Mouse (Mus musculus) G1E (cell line): ENCODE results near the gene Sult2b1.
A peak's percentile ranks its signal among the peaks of the same experiment; 100 is the strongest.

Experiments used
- CTCF ChIP-seq: IDR thresholded peaks from 2 replicates; pipeline ENCODE4 v1.5.1; 2012; ENCODE audit warnings: low read depth, low read length, inconsistent platforms, mixed read lengths
- GATA1 ChIP-seq: IDR thresholded peaks from 2 replicates; pipeline ENCODE4 v1.6.1; 2012; ENCODE audit warnings: borderline replicate concordance, low read length, inconsistent platforms, mixed read lengths
- POLR2AphosphoS5 ChIP-seq: IDR thresholded peaks from 2 replicates; pipeline ENCODE4 v1.6.1; 2012; ENCODE audit warnings: low read depth, low read length, inconsistent platforms; ENCODE audit not compliant: insufficient replicate concordance
- TAL1 ChIP-seq: conservative IDR thresholded peaks from 2 replicates; pipeline ENCODE4 v1.6.1; 2012; ENCODE audit warnings: low read depth, low read length, inconsistent platforms, mixed read lengths

DNA sequence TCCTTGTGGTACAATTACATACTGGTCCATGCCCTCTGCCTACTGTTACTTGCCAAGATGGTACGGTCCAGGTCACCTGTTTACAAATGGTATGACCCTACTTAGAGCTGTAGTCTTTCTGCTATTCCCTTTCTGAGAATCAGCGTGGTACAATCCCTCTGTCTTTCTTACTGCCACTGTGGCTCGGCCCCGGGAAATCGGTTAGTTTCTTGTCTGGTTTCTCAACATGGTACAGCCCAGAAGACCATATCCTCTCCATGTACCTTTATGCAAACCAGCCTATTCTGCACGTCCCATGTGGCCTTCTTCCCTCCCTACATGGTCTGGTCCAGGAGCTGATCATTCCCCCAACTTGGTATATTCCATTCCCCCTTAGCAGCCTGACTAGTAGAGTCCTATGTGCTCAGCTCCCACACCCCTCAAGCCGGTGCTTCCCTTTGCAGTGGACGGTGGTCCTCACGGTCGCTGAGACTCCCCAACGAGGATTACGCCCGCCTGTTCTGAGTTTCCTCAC lies 80.4 kb downstream of the Sult2b1 start:
- TF ChIP-seq CTCF (no peak), GATA1 (no peak), POLR2AphosphoS5 (peak; percentile 67; the same call in 1 of the 2 replicates), TAL1 (no peak)
